In genomic region chr11:106194155-106194541, GRCm38 (mm10) we compare ENCODE assay signal across 8 mouse cellular contexts. TPM values are rescaled to one million over a fixed set of nuclear protein-coding genes. Genes with fewer than 3 reads are reported as not detected.
DNase-seq lines count a peak whose midpoint lies in the region; ATAC-seq and TF ChIP-seq lines count a peak whose summit lies in the region.

No protein-coding gene starts in this region.

- H3K4me2 ChIP-seq in embryonic facial prominence, embryonic 13.5 days, result peak overlapping the region; percentile 63
- peak overlapping the region; percentile 59 for H3K4me2 ChIP-seq in intestine, embryonic 16.5 days (ENCODE audit: low read depth, low read length)
- H3K4me2 ChIP-seq in neural tube, embryonic 13.5 days, result peak overlapping the region; percentile 75

- WGBS in embryonic facial prominence, embryonic 13.5 days, result 35% methylated on average over 3 of the region's 3 CpGs
- 31% methylated on average over 3 of the region's 3 CpGs for WGBS in intestine, embryonic 16.5 days
- 40% methylated on average over 3 of the region's 3 CpGs for WGBS in neural tube, embryonic 13.5 days

- peak overlapping the region; percentile 81 for H3K27ac ChIP-seq in left cerebral cortex, adult 2 months
- peak overlapping the region; percentile 90 for H3K27ac ChIP-seq in embryonic facial prominence, embryonic 13.5 days
- H3K27ac ChIP-seq in intestine, embryonic 16.5 days (ENCODE audit: low read length), result peak overlapping the region; percentile 78
- peak overlapping the region; percentile 89 for H3K27ac ChIP-seq in neural tube, embryonic 13.5 days (replicated peaks)

- H3K4me1 ChIP-seq in embryonic facial prominence, embryonic 13.5 days, result peaks cover 14% of the 10 kb centered on the region
- peaks cover 8% of the 10 kb centered on the region for H3K4me1 ChIP-seq in intestine, embryonic 16.5 days (ENCODE audit: control insufficient read depth, insufficient read depth, low read length)
- H3K4me1 ChIP-seq in neural tube, embryonic 13.5 days (replicated peaks), result peaks cover 15% of the 10 kb centered on the region

- TF ChIP-seq CTCF in left cerebral cortex, adult 2 months (IDR thresholded peaks at IDR 0.05), result no peak

- no peaks in the 10 kb centered on the region for H3K9me3 ChIP-seq in embryonic facial prominence, embryonic 13.5 days
- no peaks in the 10 kb centered on the region for H3K9me3 ChIP-seq in intestine, embryonic 16.5 days (ENCODE audit: control insufficient read depth, low read length)
- H3K9me3 ChIP-seq in neural tube, embryonic 13.5 days, result no peaks in the 10 kb centered on the region

- peaks cover 26% of the 10 kb centered on the region for H3K36me3 ChIP-seq in embryonic facial prominence, embryonic 13.5 days
- 0 out of 2 replicates have a peak, but pooled peaks cover 3% of the 10 kb centered on the region for H3K36me3 ChIP-seq in intestine, embryonic 16.5 days (ENCODE audit: control insufficient read depth, insufficient read depth, low read length)
- H3K36me3 ChIP-seq in neural tube, embryonic 13.5 days, result peaks cover 32% of the 10 kb centered on the region

- H3K4me3 ChIP-seq in left cerebral cortex, adult 2 months, result peak overlapping the region; percentile 96
- peak overlapping the region; percentile 67 for H3K4me3 ChIP-seq in embryonic facial prominence, embryonic 13.5 days
- H3K4me3 ChIP-seq in intestine, embryonic 16.5 days (ENCODE audit: low read length), result peak overlapping the region; percentile 60
- H3K4me3 ChIP-seq in neural tube, embryonic 13.5 days, result peak overlapping the region; percentile 77

- intact Hi-C loops in left cerebral cortex, adult 2 months (cut with DNase I), result no loop called here
- intact Hi-C loops in left cerebral cortex, postnatal 10 days (cut with DNase I), result no loop called here

- peak overlapping the region; percentile 78 for H3K9ac ChIP-seq in embryonic facial prominence, embryonic 13.5 days
- H3K9ac ChIP-seq in intestine, embryonic 16.5 days (ENCODE audit: low read depth, low read length), result peak overlapping the region; percentile 70
- H3K9ac ChIP-seq in neural tube, embryonic 13.5 days, result peak overlapping the region; percentile 70

- no peak for DNase-seq in left cerebral cortex, adult 2 months (ENCODE audit: extremely low spot score in 1 of 2, low spot score in 2 of 2)
- DNase-seq in left cerebral cortex, postnatal 10 days (ENCODE audit: extremely low spot score in 1 of 2, low spot score in 2 of 2), result no peak
- DNase-seq in embryo, embryonic 9.5 days (ENCODE audit: extremely low spot score), result no peak
- DNase-seq in spleen, postnatal 4 days (ENCODE audit: low spot score in 2 of 2), result no peak
- DNase-seq in retina, embryonic 14.5 days (ENCODE audit: low spot score), result no peak

- no peaks in the 10 kb centered on the region for H3K27me3 ChIP-seq in embryonic facial prominence, embryonic 13.5 days
- H3K27me3 ChIP-seq in intestine, embryonic 16.5 days (replicated peaks; ENCODE audit: control insufficient read depth, insufficient read depth, low read length), result no peaks in the 10 kb centered on the region
- no peaks in the 10 kb centered on the region for H3K27me3 ChIP-seq in neural tube, embryonic 13.5 days

- ATAC-seq in embryonic facial prominence, embryonic 13.5 days (ENCODE audit: insufficient number of reproducible peaks, insufficient read depth, low FRiP score, low TSS enrichment, low read depth), result no peak
- ATAC-seq in intestine, embryonic 16.5 days, result no peak
- ATAC-seq in neural tube, embryonic 13.5 days (ENCODE audit: low read depth), result no peak

RNA-seq across cellular contexts. Expression of gene Strada, which starts 7.8 kb away (rescaled TPM):
- total RNA-seq in left cerebral cortex, adult 2 months (2021), result 10 to 100 TPM; 30.9 to 31.5 TPM
- 10 to 100 TPM; 27.5 to 28.2 TPM for total RNA-seq in left cerebral cortex, postnatal 10 days (2021)
- 34.8 and 35.8 TPM in 2 replicates for polyA plus RNA-seq in embryonic facial prominence, embryonic 13.5 days (2015; fragmentation: Nextera tagmentation; extraction: Ambion mirVana)
- polyA plus RNA-seq in intestine, embryonic 16.5 days (2015; fragmentation: Nextera tagmentation; extraction: Ambion mirVana), result 13.0 and 13.5 TPM in 2 replicates
- 32.8 and 33.5 TPM in 2 replicates for polyA plus RNA-seq in neural tube, embryonic 13.5 days (2015; fragmentation: Nextera tagmentation; extraction: Ambion mirVana)

RNA-seq across cellular contexts. Expression of gene Ccdc47, which starts 22.0 kb away (rescaled TPM):
- 10 to 100 TPM; 83.2 to 84.8 TPM for total RNA-seq in left cerebral cortex, adult 2 months (2021)
- 10 to 100 TPM; 77.3 to 85.3 TPM for total RNA-seq in left cerebral cortex, postnatal 10 days (2021)
- 81.4 and 93.3 TPM in 2 replicates for polyA plus RNA-seq in embryonic facial prominence, embryonic 13.5 days (2015; fragmentation: Nextera tagmentation; extraction: Ambion mirVana)
- 94.0 and 97.3 TPM in 2 replicates for polyA plus RNA-seq in intestine, embryonic 16.5 days (2015; fragmentation: Nextera tagmentation; extraction: Ambion mirVana)
- polyA plus RNA-seq in neural tube, embryonic 13.5 days (2015; fragmentation: Nextera tagmentation; extraction: Ambion mirVana), result 96.7 and 111 TPM in 2 replicates

RNA-seq across cellular contexts. Expression of gene Ddx42, which starts 22.6 kb away (rescaled TPM):
- 10 to 100 TPM; 63.4 to 68.7 TPM for total RNA-seq in left cerebral cortex, adult 2 months (2021)
- 10 to 100 TPM; 67.9 to 72.7 TPM for total RNA-seq in left cerebral cortex, postnatal 10 days (2021)
- 81.2 and 90.4 TPM in 2 replicates for polyA plus RNA-seq in embryonic facial prominence, embryonic 13.5 days (2015; fragmentation: Nextera tagmentation; extraction: Ambion mirVana)
- polyA plus RNA-seq in intestine, embryonic 16.5 days (2015; fragmentation: Nextera tagmentation; extraction: Ambion mirVana), result 54.5 and 57.5 TPM in 2 replicates
- polyA plus RNA-seq in neural tube, embryonic 13.5 days (2015; fragmentation: Nextera tagmentation; extraction: Ambion mirVana), result 87.1 and 89.8 TPM in 2 replicates

RNA-seq across cellular contexts. Expression of gene Limd2, which starts 33.5 kb away (rescaled TPM):
- 10 to 100 TPM; 78.1 to 96.5 TPM for total RNA-seq in left cerebral cortex, adult 2 months (2021)
- 10 to 100 TPM; 79.4 to 89.1 TPM for total RNA-seq in left cerebral cortex, postnatal 10 days (2021)
- polyA plus RNA-seq in embryonic facial prominence, embryonic 13.5 days (2015; fragmentation: Nextera tagmentation; extraction: Ambion mirVana), result 367 and 452 TPM in 2 replicates
- 80.1 and 84.3 TPM in 2 replicates for polyA plus RNA-seq in intestine, embryonic 16.5 days (2015; fragmentation: Nextera tagmentation; extraction: Ambion mirVana)
- 171 and 187 TPM in 2 replicates for polyA plus RNA-seq in neural tube, embryonic 13.5 days (2015; fragmentation: Nextera tagmentation; extraction: Ambion mirVana)

RNA-seq across cellular contexts. Expression of gene Gm10840, which starts 33.5 kb away (rescaled TPM):
- total RNA-seq in left cerebral cortex, adult 2 months (2021), result not detected
- total RNA-seq in left cerebral cortex, postnatal 10 days (2021), result 1 to 10 TPM in 1 of 2 experiments, not detected in 1; 1.5 TPM
- not detected in 2 replicates for polyA plus RNA-seq in embryonic facial prominence, embryonic 13.5 days (2015; fragmentation: Nextera tagmentation; extraction: Ambion mirVana)
- not detected in 2 replicates for polyA plus RNA-seq in intestine, embryonic 16.5 days (2015; fragmentation: Nextera tagmentation; extraction: Ambion mirVana)
- not detected in 2 replicates for polyA plus RNA-seq in neural tube, embryonic 13.5 days (2015; fragmentation: Nextera tagmentation; extraction: Ambion mirVana)
